In the genomic region with DNA sequence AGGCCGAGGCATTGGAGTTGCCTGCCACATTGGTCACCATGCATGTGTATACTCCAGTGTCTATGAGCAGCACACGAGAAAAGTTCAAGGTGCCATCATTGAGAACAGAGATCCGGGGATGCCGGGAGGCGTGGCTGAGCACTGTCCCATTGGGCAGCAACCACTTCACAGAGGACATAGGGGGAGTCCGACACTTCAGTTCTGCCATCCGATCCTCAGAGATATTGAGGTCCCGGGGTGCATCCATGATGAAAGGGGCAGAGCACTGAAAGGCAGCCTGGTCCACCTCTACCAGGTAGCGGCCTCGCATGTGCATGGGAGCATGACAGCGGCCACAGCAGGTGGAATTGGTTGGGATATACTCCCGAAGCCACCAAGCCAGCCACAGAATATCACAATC, we compare ENCODE assay signal across 15 mouse cellular contexts. TPM values are rescaled to one million over a fixed set of nuclear protein-coding genes. Genes with fewer than 3 reads are reported as not detected.
A peak's percentile ranks its signal among the peaks of the same experiment; 100 is the strongest.
DNase-seq lines count a peak whose midpoint lies in the region; ATAC-seq lines count a peak whose summit lies in the region.
"Had no signal": no experiment of that assay in that cellular context is flagged by ENCODE, and none has a peak within 500 bp of the region (broad histone marks: within the 10 kb centered on the region; RNA-seq: fewer than 3 reads in every experiment).

No protein-coding gene starts in this region.

- H3K9ac ChIP-seq in forebrain, embryonic 16.5 days (replicated peaks; ENCODE audit: low read depth, low read length), result no peak overlapping the region
- H3K9ac ChIP-seq in midbrain, embryonic 15.5 days, result no peak overlapping the region
- H3K9ac ChIP-seq: heart, embryonic 12.5 days; liver, embryonic 14.5 days had no signal

- ATAC-seq in forebrain, embryonic 16.5 days, result no peak
- no peak for ATAC-seq in midbrain, embryonic 15.5 days (replicated peaks)

- H3K4me1 ChIP-seq in forebrain, embryonic 16.5 days (replicated peaks; ENCODE audit: control insufficient read depth, insufficient read depth, low read length), result peaks cover 67% of the 10 kb centered on the region
- peaks cover 72% of the 10 kb centered on the region for H3K4me1 ChIP-seq in midbrain, embryonic 15.5 days
- H3K4me1 ChIP-seq in heart, embryonic 10.5 days, result peaks cover 30% of the 10 kb centered on the region

- H3K27me3 ChIP-seq in forebrain, embryonic 16.5 days (replicated peaks; ENCODE audit: control insufficient read depth, insufficient read depth, low read length), result no peaks in the 10 kb centered on the region
- no peaks in the 10 kb centered on the region for H3K27me3 ChIP-seq in midbrain, embryonic 15.5 days (replicated peaks)
- H3K27me3 ChIP-seq in heart, embryonic 10.5 days (ENCODE audit: insufficient read depth, poor library complexity, severe bottlenecking), result peaks cover 30% of the 10 kb centered on the region

- peak; percentile 67 to 73 for DNase-seq in cerebellum, adult 18-20 months
- no peak for DNase-seq in cerebellum, postnatal 14 days
- DNase-seq in cerebellum, adult 8-10 months, result peak; percentile 55
- no peak for DNase-seq in lung, adult 18-20 months
- no peak for DNase-seq in heart, embryonic 10.5 days (ENCODE audit: low spot score)
- DNase-seq in layer of hippocampus, adult 9-11 months, result no peak
- DNase-seq: B cell, adult 2 months; kidney, adult 9 months; lung, postnatal 36 days had no signal

- H3K9me3 ChIP-seq in forebrain, embryonic 16.5 days (ENCODE audit: control insufficient read depth, low read length), result no peaks in the 10 kb centered on the region
- no peaks in the 10 kb centered on the region for H3K9me3 ChIP-seq in midbrain, embryonic 15.5 days
- no peaks in the 10 kb centered on the region for H3K9me3 ChIP-seq in heart, embryonic 10.5 days
- H3K9me3 ChIP-seq: heart, embryonic 12.5 days; limb, embryonic 10.5 days had no signal

- H3K4me2 ChIP-seq in forebrain, embryonic 16.5 days (ENCODE audit: low read length), result peak overlapping the region; percentile 95
- H3K4me2 ChIP-seq in midbrain, embryonic 15.5 days, result peak overlapping the region; percentile 91
- H3K4me2 ChIP-seq: heart, embryonic 12.5 days had no signal

- H3K36me3 ChIP-seq in forebrain, embryonic 16.5 days (ENCODE audit: control insufficient read depth, insufficient read depth), result no peaks in the 10 kb centered on the region; the same call in 1 of the 2 replicates
- H3K36me3 ChIP-seq in midbrain, embryonic 15.5 days (replicated peaks), result no peaks in the 10 kb centered on the region
- peaks cover 6% of the 10 kb centered on the region; the same call in 1 of the 2 replicates for H3K36me3 ChIP-seq in heart, embryonic 10.5 days
- H3K36me3 ChIP-seq: heart, embryonic 12.5 days had no signal

- 0 out of 2 replicates have a peak overlapping the region, but pooled peaks have one; percentile 66 for H3K4me3 ChIP-seq in forebrain, embryonic 16.5 days (replicated peaks; ENCODE audit: low read length)
- H3K4me3 ChIP-seq in midbrain, embryonic 15.5 days, result peak overlapping the region; percentile 81; the same call in 1 of the 2 replicates
- no peak overlapping the region for H3K4me3 ChIP-seq in heart, embryonic 10.5 days
- H3K4me3 ChIP-seq: heart, embryonic 12.5 days; limb, embryonic 10.5 days had no signal

- 93% methylated on average over 12 of the region's 12 CpGs for WGBS in forebrain, embryonic 16.5 days
- 92% methylated on average over 12 of the region's 12 CpGs for WGBS in midbrain, embryonic 15.5 days
- 92% methylated on average over 12 of the region's 12 CpGs for WGBS in heart, embryonic 10.5 days

- H3K27ac ChIP-seq in forebrain, embryonic 16.5 days (ENCODE audit: low read length), result no peak overlapping the region
- no peak overlapping the region for H3K27ac ChIP-seq in midbrain, embryonic 15.5 days
- H3K27ac ChIP-seq in heart, embryonic 10.5 days, result no peak overlapping the region
- H3K27ac ChIP-seq: limb, embryonic 10.5 days; liver, embryonic 14.5 days had no signal

RNA-seq across cellular contexts. Expression of a gene that starts 1.2 kb away (rescaled TPM):
- 7.4 and 8.4 TPM in 2 replicates for polyA plus RNA-seq in forebrain, embryonic 16.5 days (2015; fragmentation: Nextera tagmentation; extraction: Ambion mirVana)
- 7.0 and 7.6 TPM in 2 replicates for polyA plus RNA-seq in midbrain, embryonic 15.5 days (2015; fragmentation: Nextera tagmentation; extraction: Ambion mirVana)
- polyA plus RNA-seq in heart, embryonic 10.5 days (2016; fragmentation: Nextera tagmentation; extraction: Ambion mirVana), result 0.73 and 0.87 TPM in 2 replicates
- polyA plus RNA-seq: G1E had no signal

Comparison
In these comparisons a context has a peak if more than half of its experiments do, and no peak if none do; other contexts are left out.
1. DNase-seq: peak in cerebellum, adult 18-20 months (2 of 2) and cerebellum, adult 8-10 months (single experiment); none in cerebellum, postnatal 14 days (0 of 2), lung, adult 18-20 months (0 of 2), heart, embryonic 10.5 days (single experiment) and layer of hippocampus, adult 9-11 months (single experiment).